ENCODE assay signal across 8 mouse cellular contexts in the genomic region with DNA sequence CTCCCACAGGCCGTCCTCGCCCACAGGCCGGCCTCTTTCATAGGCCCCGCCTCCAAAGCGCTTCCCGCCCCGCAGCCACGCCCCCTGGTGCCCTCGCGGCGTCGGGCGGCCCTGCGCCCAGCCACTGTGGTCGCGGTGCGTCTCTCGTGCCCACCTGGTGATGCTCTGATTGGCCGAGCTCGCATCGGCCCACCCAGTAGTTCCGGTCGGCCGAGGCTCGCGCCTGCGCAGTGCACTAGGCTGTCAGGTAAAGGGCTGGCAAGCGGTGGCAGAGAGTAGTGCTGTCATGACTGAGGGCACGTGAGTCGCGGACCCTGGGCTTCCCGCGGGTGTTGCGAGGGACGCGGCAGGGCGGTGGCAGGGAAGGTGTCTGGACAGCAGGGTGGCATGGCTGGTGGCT. TPM values are rescaled to one million over a fixed set of nuclear protein-coding genes. Genes with fewer than 3 reads are reported as not detected.
A peak's percentile ranks its signal among the peaks of the same experiment; 100 is the strongest.
DNase-seq lines count a peak whose midpoint lies in the region; ATAC-seq lines count a peak whose summit lies in the region.

A gene (plus strand): TSS at position 214 of the 400 bp plus-strand sequence.

- peak within 1 kb of the TSS; percentile 64 for H3K4me3 ChIP-seq in hindbrain, embryonic 12.5 days

- H3K9ac ChIP-seq in hindbrain, embryonic 12.5 days, result peak within 1 kb of the TSS; percentile 65

- no peaks in the 10 kb centered on the region for H3K9me3 ChIP-seq in hindbrain, embryonic 12.5 days (replicated peaks)

- H3K36me3 ChIP-seq in hindbrain, embryonic 12.5 days, result peaks cover 29% of the 10 kb centered on the region

- peak; percentile 99 for DNase-seq in NIH3T3 (ENCODE audit: low read depth)
- peak; percentile 99 for DNase-seq in cerebellum, postnatal 10 days
- peak; percentile 96 to 97 for DNase-seq in frontal cortex, postnatal 10 days (ENCODE audit: low spot score in 2 of 2)
- DNase-seq in layer of hippocampus, postnatal 14 days (ENCODE audit: low spot score in 2 of 2), result peak; percentile 94 to 98
- peak; percentile 96 for DNase-seq in lung, postnatal 14 days
- DNase-seq in retina, adult 2 months (ENCODE audit: low read depth, low spot score), result peak; percentile 95
- peak; percentile 95 to 97 for DNase-seq in thymus, postnatal 36 days

- H3K27me3 ChIP-seq in hindbrain, embryonic 12.5 days, result no peaks in the 10 kb centered on the region

- H3K4me2 ChIP-seq in hindbrain, embryonic 12.5 days (replicated peaks), result peak within 1 kb of the TSS; percentile 83

- peak; percentile 100 for ATAC-seq in hindbrain, embryonic 12.5 days (ENCODE audit: low FRiP score)

- H3K4me1 ChIP-seq in hindbrain, embryonic 12.5 days, result peaks cover 28% of the 10 kb centered on the region

- WGBS in hindbrain, embryonic 12.5 days, result under 1% methylated on average over 37 of the region's 37 CpGs

- H3K27ac ChIP-seq in hindbrain, embryonic 12.5 days, result peak within 1 kb of the TSS; percentile 81

RNA-seq across cellular contexts. Expression of the gene that starts here (rescaled TPM):
- polyA plus RNA-seq in hindbrain, embryonic 12.5 days (2016; fragmentation: Nextera tagmentation; extraction: Ambion mirVana), result 51.5 and 60.3 TPM in 2 replicates
- 10 to 100 TPM; 60.9 to 73.6 TPM for total RNA-seq in layer of hippocampus, postnatal 14 days (2021)

Comparison
In these comparisons a context has a peak if more than half of its experiments do, and no peak if none do; other contexts are left out.
1. Peak in every context shown above with its lines: DNase-seq, ATAC-seq, H3K4me3 ChIP-seq and H3K27ac ChIP-seq.